Mouse (Mus musculus) Muller cell, postnatal 12 days (primary cell): ENCODE data around the gene U2af1.
"Not testable (repeated sequence)": the region's sequence is repeated elsewhere in the genome, so short reads cannot be mapped to it uniquely, and the experiment has no call there.

Experiments used
- DNase-seq: peaks from one replicate; pipeline ENCODE4 v3.0.0-alpha.2; 2015; ENCODE audit errors: inconsistent ontology term

Gene U2af1

DNA sequence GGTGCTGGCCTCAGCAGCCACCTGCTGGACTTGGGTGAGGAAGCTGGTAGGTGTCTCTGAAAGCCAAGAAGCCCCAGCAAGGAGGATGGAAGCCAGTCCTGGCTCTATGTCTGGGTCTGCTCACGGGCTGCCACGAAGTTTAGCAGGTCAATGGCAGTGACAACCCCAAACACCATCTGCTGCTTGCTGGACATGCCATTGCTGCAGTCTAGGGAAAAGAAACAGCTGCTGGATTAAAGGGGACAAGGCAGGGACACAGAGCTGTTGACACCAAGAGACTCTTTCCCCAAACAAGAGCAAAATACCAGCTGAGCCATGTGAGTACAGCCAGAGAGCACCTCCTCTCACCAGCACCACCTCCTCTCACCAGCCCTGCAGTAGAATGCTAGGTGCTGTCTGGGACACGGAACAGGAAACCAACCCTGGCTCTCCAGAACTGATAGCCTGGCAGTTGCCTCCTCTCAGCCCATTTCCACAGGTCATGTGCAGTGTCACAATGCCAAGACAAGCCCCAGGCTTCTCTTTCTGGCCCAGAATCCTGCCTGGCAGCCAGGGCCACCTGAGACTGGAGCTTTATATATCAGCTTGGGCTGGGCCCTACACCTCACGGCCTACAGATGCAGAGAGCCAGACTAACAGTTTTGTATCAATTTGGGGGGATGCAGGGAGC lies 45.5 kb downstream of the U2af1 start:
- DNase-seq, result no peak

- no peak for DNase-seq
These were observed 48.8 kb downstream of the U2af1 start for GRCm38 (mm10) chr17:31609895-31610294.

- not testable (repeated sequence) for DNase-seq
These were observed 49.5 kb downstream of the U2af1 start for GRCm38 (mm10) chr17:31609173-31609572.

GRCm38 (mm10) chr17:31607256-31607951 lies 51.3 kb downstream of the U2af1 start:
- no peak for DNase-seq

- DNase-seq, result no peak
These were observed 52.3 kb downstream of the U2af1 start for GRCm38 (mm10) chr17:31606424-31606823.

- no peak for DNase-seq
These were observed 60.1 kb downstream of the U2af1 start for GRCm38 (mm10) chr17:31598593-31598992.

GRCm38 (mm10) chr17:31597957-31598356 lies 60.7 kb downstream of the U2af1 start:
- no peak for DNase-seq
